Mouse (Mus musculus): ENCODE data around the gene Glis2. TPM values are rescaled to one million over a fixed set of nuclear protein-coding genes. Genes with fewer than 3 reads are reported as not detected.
"Not testable (repeated sequence)": the region's sequence is repeated elsewhere in the genome, so short reads cannot be mapped to it uniquely, and the experiment has no call there.

Gene Glis2
- polyA plus RNA-seq, 1 experiment from 2014 or later, result 31.0 TPM

DNA sequence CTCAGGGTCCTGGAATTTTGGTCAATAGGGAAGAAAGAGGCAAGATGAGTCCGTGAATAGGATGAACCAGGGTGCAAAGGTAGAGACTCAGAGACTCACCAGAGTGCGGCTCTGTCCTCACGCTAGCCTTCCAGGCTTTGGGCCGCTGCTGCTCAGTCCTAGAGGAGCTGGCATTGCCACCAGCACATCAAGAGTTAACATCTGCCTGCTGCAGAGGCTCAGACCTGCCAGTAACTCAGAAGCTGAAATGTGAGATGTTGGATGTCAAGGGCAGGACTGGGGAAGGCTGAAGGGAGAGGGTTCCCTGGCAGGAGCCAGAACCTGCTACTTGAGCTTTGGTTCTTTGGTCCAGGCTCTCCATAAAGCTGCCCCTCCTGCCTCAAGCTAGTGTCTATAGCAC lies 23.8 kb upstream of the Glis2 start:
- Histone ChIP-seq H3K27ac (ENCODE audit: low read depth) (no peak overlapping the region), H3K9me3 (ENCODE audit: control insufficient read depth, low read length) (no peaks in the 10 kb centered on the region), H3K27me3 (replicated peaks; ENCODE audit: control insufficient read depth, insufficient read depth, low read length) (no peaks in the 10 kb centered on the region), H3K4me3 (ENCODE audit: low read depth, low read length) (no peak overlapping the region), H3K4me2 (ENCODE audit: low read length) (no peak overlapping the region), H3K4me1 (replicated peaks; ENCODE audit: control insufficient read depth, insufficient read depth, low read length) (no peaks in the 10 kb centered on the region), H3K36me3 (ENCODE audit: control insufficient read depth, insufficient read depth, low read length) (no peaks in the 10 kb centered on the region), H3K9ac (ENCODE audit: low read length) (no peak overlapping the region)
- ATAC-seq (replicated peaks; ENCODE audit: low FRiP score, low TSS enrichment, low read depth) (no peak; the same call in 1 of the 2 replicates), DNase-seq (ENCODE audit: low spot score) (no peak)
- WGBS, result 45% methylated on average over 4 of the region's 4 CpGs

- DNase-seq (ENCODE audit: low spot score) (no peak), ATAC-seq (replicated peaks; ENCODE audit: low FRiP score, low TSS enrichment, low read depth) (no peak)
- Histone ChIP-seq H3K27ac (ENCODE audit: low read depth) (no peak overlapping the region), H3K9me3 (ENCODE audit: control insufficient read depth, low read length) (no peaks in the 10 kb centered on the region), H3K4me3 (ENCODE audit: low read depth, low read length) (no peak overlapping the region), H3K9ac (ENCODE audit: low read length) (no peak overlapping the region), H3K4me2 (ENCODE audit: low read length) (no peak overlapping the region), H3K27me3 (replicated peaks; ENCODE audit: control insufficient read depth, insufficient read depth, low read length) (no peaks in the 10 kb centered on the region), H3K36me3 (ENCODE audit: control insufficient read depth, insufficient read depth, low read length) (no peaks in the 10 kb centered on the region), H3K4me1 (replicated peaks; ENCODE audit: control insufficient read depth, insufficient read depth, low read length) (no peaks in the 10 kb centered on the region)
- 55% methylated on average over 2 of the region's 2 CpGs for whole genome bisulfite sequencing
Measured at GRCm38 (mm10) chr16:4576038-4576437, 18.5 kb upstream of the Glis2 start.

GRCm38 (mm10) chr16:4576873-4577272 lies 17.6 kb upstream of the Glis2 start:
- WGBS, result 47% methylated on average over 2 of the region's 2 CpGs
- no peaks in the 10 kb centered on the region for H3K9me3 ChIP-seq (ENCODE audit: control insufficient read depth, low read length)
- ATAC-seq (replicated peaks; ENCODE audit: low FRiP score, low TSS enrichment, low read depth), result no peak
- no peaks in the 10 kb centered on the region for H3K4me1 ChIP-seq (replicated peaks; ENCODE audit: control insufficient read depth, insufficient read depth, low read length)
- H3K4me2 ChIP-seq (ENCODE audit: low read length), result no peak overlapping the region
- no peak overlapping the region for H3K9ac ChIP-seq (ENCODE audit: low read length)
- H3K36me3 ChIP-seq (ENCODE audit: control insufficient read depth, insufficient read depth, low read length), result no peaks in the 10 kb centered on the region
- H3K27ac ChIP-seq (ENCODE audit: low read depth), result no peak overlapping the region
- no peaks in the 10 kb centered on the region for H3K27me3 ChIP-seq (replicated peaks; ENCODE audit: control insufficient read depth, insufficient read depth, low read length)
- no peak for DNase-seq (ENCODE audit: low spot score)
- no peak overlapping the region for H3K4me3 ChIP-seq (ENCODE audit: low read depth, low read length)

- no peak overlapping the region for H3K27ac ChIP-seq (ENCODE audit: low read depth)
- H3K4me2 ChIP-seq (ENCODE audit: low read length), result no peak overlapping the region
- H3K27me3 ChIP-seq (replicated peaks; ENCODE audit: control insufficient read depth, insufficient read depth, low read length), result no peaks in the 10 kb centered on the region
- WGBS, result 62% methylated on average over 7 of the region's 7 CpGs
- no peaks in the 10 kb centered on the region for H3K9me3 ChIP-seq (ENCODE audit: control insufficient read depth, low read length)
- no peaks in the 10 kb centered on the region for H3K4me1 ChIP-seq (replicated peaks; ENCODE audit: control insufficient read depth, insufficient read depth, low read length)
- DNase-seq (ENCODE audit: low spot score), result no peak
- no peaks in the 10 kb centered on the region for H3K36me3 ChIP-seq (ENCODE audit: control insufficient read depth, insufficient read depth, low read length)
- ATAC-seq (replicated peaks; ENCODE audit: low FRiP score, low TSS enrichment, low read depth), result no peak
- no peak overlapping the region for H3K9ac ChIP-seq (ENCODE audit: low read length)
- H3K4me3 ChIP-seq (ENCODE audit: low read depth, low read length), result no peak overlapping the region
Measured at GRCm38 (mm10) chr16:4578630-4579029, 15.9 kb upstream of the Glis2 start.

- not testable (repeated sequence) for ATAC-seq (replicated peaks; ENCODE audit: low FRiP score, low TSS enrichment, low read depth); H3K27ac ChIP-seq (ENCODE audit: low read depth); DNase-seq (ENCODE audit: low spot score); H3K27me3 ChIP-seq (replicated peaks; ENCODE audit: control insufficient read depth, insufficient read depth, low read length); H3K4me3 ChIP-seq (ENCODE audit: low read depth, low read length); H3K4me1 ChIP-seq (replicated peaks; ENCODE audit: control insufficient read depth, insufficient read depth, low read length); H3K9me3 ChIP-seq (ENCODE audit: control insufficient read depth, low read length); H3K9ac ChIP-seq (ENCODE audit: low read length); H3K36me3 ChIP-seq (ENCODE audit: control insufficient read depth, insufficient read depth, low read length); H3K4me2 ChIP-seq (ENCODE audit: low read length)
- 89% methylated on average over 4 of the region's 4 CpGs for WGBS
Measured at GRCm38 (mm10) chr16:4581179-4581578, 13.3 kb upstream of the Glis2 start.

DNA sequence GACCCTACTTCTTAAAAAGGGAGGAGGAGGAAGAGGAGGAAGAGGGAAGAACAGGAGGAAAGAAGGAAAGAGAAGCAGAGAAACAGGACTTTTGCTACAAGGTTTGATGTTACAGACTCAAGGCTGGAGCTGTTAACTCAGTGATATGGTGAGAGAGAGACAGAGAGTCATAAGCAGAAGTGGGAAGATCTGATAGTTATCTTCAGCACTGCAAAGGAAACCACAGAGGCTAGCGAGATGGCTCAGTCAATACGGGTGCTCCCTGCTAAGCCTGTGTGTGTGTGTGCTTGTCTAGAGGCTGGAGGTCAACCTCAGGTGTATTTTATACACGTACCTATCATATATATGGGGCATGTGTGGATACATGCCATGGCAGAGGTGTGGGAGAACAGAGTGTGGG lies 10.7 kb upstream of the Glis2 start:
- WGBS, result 86% methylated on average over 3 of the region's 3 CpGs

DNA sequence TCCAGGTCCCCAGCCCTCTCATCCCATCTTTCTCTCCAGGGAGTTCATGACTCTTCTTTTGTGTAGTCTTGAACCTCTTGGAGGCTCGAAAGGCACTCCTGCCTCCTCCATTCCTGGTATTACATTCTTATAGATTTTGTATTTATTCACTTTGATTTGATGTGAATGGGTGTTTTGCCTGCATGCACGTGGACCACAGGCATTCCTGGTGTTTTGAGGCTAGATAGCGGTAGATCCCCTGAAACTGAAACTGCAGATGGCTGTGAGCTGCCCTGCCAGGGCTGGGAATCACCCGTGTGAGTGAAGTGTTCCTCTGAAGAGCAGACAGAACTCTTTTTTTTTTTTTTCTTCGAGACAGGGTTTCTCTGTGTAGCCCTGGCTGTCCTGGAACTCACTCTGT lies 10.1 kb upstream of the Glis2 start:
- no peaks in the 10 kb centered on the region for H3K36me3 ChIP-seq (ENCODE audit: control insufficient read depth, insufficient read depth, low read length)
- H3K9ac ChIP-seq (ENCODE audit: low read length), result no peak overlapping the region
- H3K4me3 ChIP-seq (ENCODE audit: low read depth, low read length), result no peak overlapping the region
- H3K4me1 ChIP-seq (replicated peaks; ENCODE audit: control insufficient read depth, insufficient read depth, low read length), result peaks cover 18% of the 10 kb centered on the region; the same call in 1 of the 2 replicates
- no peak overlapping the region for H3K4me2 ChIP-seq (ENCODE audit: low read length)
- no peaks in the 10 kb centered on the region for H3K27me3 ChIP-seq (replicated peaks; ENCODE audit: control insufficient read depth, insufficient read depth, low read length)
- WGBS, result 77% methylated on average over 5 of the region's 5 CpGs
- H3K27ac ChIP-seq (ENCODE audit: low read depth), result no peak overlapping the region
- H3K9me3 ChIP-seq (ENCODE audit: control insufficient read depth, low read length), result no peaks in the 10 kb centered on the region
- no peak for ATAC-seq (replicated peaks; ENCODE audit: low FRiP score, low TSS enrichment, low read depth)
- no peak for DNase-seq (ENCODE audit: low spot score)

More for the DNA sequence above, 10.7 kb upstream of the Glis2 start:
- no peak for ATAC-seq (replicated peaks; ENCODE audit: low FRiP score, low TSS enrichment, low read depth)
- Histone ChIP-seq H3K9ac (ENCODE audit: low read length) (no peak overlapping the region), H3K9me3 (ENCODE audit: control insufficient read depth, low read length) (no peaks in the 10 kb centered on the region), H3K36me3 (ENCODE audit: control insufficient read depth, insufficient read depth, low read length) (no peaks in the 10 kb centered on the region), H3K27me3 (replicated peaks; ENCODE audit: control insufficient read depth, insufficient read depth, low read length) (no peaks in the 10 kb centered on the region), H3K27ac (ENCODE audit: low read depth) (no peak overlapping the region), H3K4me1 (replicated peaks; ENCODE audit: control insufficient read depth, insufficient read depth, low read length) (peaks cover 18% of the 10 kb centered on the region; the same call in 1 of the 2 replicates), H3K4me3 (ENCODE audit: low read depth, low read length) (no peak overlapping the region), H3K4me2 (ENCODE audit: low read length) (no peak overlapping the region)
- no peak for DNase-seq (ENCODE audit: low spot score)

DNA sequence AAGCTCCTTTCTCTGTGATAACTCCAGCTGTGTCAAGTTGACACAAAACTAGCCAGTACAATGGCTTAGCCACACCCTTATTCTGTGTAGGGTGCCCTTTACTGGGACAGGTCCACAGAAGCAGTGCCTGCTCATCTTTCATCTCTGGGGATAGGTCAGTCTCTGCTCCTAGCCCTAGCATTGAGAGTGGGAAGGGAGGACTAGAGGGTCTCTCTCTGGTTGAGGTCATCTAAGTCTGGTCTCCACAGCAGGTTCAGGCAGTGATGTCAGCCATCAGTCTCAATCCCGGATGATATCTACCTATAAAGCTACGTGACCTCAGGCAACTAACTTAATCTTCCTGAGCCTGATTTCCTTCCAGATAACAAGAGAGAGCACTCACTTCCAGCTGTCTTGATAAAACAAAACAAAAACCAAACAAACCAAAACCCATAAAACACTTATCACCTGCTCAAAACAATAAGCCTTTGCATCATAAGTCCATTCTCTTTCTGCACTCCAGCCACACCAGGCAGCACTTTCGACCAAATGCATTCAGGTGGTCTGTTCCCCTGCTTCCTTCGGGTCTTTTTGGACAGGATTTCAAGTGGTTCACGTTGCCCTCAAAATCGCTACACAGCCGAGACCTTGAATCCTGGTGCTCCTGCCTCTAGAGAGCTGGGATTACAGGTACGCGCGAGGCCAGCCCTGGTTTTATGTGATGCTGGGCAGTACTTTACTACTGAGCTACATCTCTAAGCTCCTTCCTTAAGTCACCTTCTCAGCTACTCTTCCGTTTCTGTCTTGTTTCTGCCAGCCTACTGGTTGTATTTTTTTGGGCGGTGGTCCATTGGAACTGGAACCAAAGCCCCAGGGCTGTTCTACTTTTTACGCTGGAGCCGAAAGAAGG lies 8.6 kb upstream of the Glis2 start:
- peak overlapping the region; percentile 84 for H3K27ac ChIP-seq (ENCODE audit: low read depth)
- DNase-seq (ENCODE audit: low spot score) (no peak), ATAC-seq (replicated peaks; ENCODE audit: low FRiP score, low TSS enrichment, low read depth) (peak; percentile 45)
- H3K9ac ChIP-seq (ENCODE audit: low read length), result peak overlapping the region; percentile 44
- H3K27me3 ChIP-seq (replicated peaks; ENCODE audit: control insufficient read depth, insufficient read depth, low read length), result no peaks in the 10 kb centered on the region
- no peaks in the 10 kb centered on the region for H3K9me3 ChIP-seq (ENCODE audit: control insufficient read depth, low read length)
- peaks cover 7% of the 10 kb centered on the region for H3K36me3 ChIP-seq (ENCODE audit: control insufficient read depth, insufficient read depth, low read length)
- peak overlapping the region; percentile 58 for H3K4me2 ChIP-seq (ENCODE audit: low read length)
- H3K4me1 ChIP-seq (replicated peaks; ENCODE audit: control insufficient read depth, insufficient read depth, low read length), result peaks cover 18% of the 10 kb centered on the region; the same call in 1 of the 2 replicates
- H3K4me3 ChIP-seq (ENCODE audit: low read depth, low read length), result peak overlapping the region; percentile 35
- 7% methylated on average over 14 of the region's 14 CpGs for WGBS

All from intestine, embryonic 14.5 days (tissue).